Mouse (Mus musculus): ENCODE measurements around the gene Smpd3. TPM values are rescaled to one million over a fixed set of nuclear protein-coding genes. Genes with fewer than 3 reads are reported as not detected.
A peak's percentile ranks its signal among the peaks of the same experiment; 100 is the strongest.

Gene Smpd3
- total RNA-seq, 2 experiments from 2014 or later = 52.6 to 59.1 TPM

DNA sequence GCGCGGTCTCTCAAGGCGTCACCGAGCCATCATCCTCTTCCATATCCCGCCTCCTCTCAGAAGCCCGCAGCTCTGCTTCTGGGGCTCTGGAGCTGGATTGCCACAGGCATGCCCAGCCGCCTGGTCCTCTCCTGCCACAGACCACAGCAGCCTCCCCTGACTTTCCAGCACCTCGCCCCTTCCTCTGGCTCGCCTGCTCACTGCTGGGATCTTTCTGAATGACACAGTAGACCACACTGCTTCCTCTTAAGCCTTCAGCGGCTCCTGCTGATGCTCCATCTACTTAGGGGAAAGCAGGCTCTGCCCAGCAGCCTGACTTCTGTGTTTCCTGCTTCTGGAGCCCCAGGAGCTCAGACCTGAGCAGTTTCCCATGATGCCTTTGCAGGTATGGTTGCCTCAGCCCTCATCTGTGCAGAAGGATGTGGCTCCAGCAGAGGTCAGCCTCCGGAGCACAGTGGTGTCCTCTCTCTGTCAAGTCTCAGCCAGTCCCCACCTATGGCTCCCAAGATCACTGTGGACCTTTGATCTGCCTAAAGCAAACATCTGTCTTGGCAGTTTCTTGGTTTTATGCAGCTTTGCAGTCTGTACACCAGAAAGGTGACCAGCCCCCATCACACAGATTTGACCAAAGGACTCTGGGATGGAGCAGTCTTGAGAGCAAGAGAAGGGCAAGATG, 59.3 kb downstream of the Smpd3 start:
- DNase-seq (ENCODE audit: extremely low spot score in 1 of 2, low spot score in 2 of 2) = no peak
- Histone ChIP-seq H3K4me3 (no peak overlapping the region), H3K27ac (no peak overlapping the region)
- TF ChIP-seq CTCF (IDR thresholded peaks at IDR 0.05) = no peak
- intact Hi-C loops (cut with DNase I) = no loop called here

DNA sequence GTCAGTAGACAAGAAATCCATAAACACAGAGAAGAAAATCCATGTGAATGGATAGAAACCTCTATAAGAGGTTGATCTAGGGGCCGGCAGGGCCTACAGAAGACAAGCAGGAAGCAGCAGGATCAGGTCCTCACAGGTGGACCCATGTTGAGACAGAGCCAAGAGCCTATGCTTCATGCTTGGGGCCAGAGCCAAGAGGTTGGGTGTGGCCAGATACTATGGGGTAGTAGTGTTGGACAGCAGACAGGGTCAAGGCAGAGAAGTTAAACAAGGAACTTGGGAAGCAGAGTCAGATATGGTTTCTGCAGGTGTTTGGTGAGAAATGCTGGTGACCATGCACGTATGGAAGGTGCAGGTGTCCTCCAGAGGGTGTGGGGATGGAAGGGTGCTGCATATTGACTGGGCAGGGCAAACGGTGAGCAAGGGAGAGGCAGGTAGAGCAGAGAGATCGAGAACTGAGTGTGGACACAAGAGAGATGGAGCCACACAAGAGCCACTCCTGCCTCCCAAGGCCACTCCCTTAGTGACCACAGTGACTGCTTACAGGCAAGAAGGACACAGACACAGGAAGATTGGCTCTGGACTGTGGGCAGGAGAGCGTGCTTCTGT, 61.0 kb downstream of the Smpd3 start:
- Histone ChIP-seq H3K4me3 (no peak overlapping the region), H3K27ac (no peak overlapping the region)
- no peak for TF ChIP-seq CTCF (IDR thresholded peaks at IDR 0.05)
- no peak for DNase-seq (ENCODE audit: extremely low spot score in 1 of 2, low spot score in 2 of 2)
- intact Hi-C loops (cut with DNase I) = no loop called here

DNA sequence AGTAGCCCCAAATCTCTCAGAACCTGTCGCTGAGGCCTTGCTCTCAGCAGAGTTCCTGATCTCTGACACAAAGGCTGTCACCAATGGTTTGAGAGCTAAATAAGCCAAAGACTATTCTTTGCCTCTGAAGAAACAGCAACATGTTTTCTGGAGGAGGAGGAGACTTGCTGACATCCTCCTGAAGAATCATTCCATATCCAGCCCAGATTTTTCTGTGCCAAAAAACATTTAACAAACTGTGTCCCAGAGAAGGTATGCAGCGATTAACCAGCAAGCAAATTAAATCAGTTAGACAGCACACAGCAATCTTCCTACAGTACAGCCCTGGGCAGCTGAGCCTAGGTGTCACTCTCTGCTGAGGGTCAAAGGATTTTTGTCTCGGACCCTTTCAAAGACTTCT, 64.3 kb downstream of the Smpd3 start:
- no peak overlapping the region for H3K4me3 ChIP-seq
- no peak for DNase-seq (ENCODE audit: extremely low spot score in 1 of 2, low spot score in 2 of 2)
- intact Hi-C loops (cut with DNase I) = loop anchor here (5.0 kb wide), 1 partner anchor 64 kb away; the partner anchor contains the start of gene Smpd3
- no peak for TF ChIP-seq CTCF (IDR thresholded peaks at IDR 0.05)
- H3K27ac ChIP-seq = peak overlapping the region; percentile 88

DNA sequence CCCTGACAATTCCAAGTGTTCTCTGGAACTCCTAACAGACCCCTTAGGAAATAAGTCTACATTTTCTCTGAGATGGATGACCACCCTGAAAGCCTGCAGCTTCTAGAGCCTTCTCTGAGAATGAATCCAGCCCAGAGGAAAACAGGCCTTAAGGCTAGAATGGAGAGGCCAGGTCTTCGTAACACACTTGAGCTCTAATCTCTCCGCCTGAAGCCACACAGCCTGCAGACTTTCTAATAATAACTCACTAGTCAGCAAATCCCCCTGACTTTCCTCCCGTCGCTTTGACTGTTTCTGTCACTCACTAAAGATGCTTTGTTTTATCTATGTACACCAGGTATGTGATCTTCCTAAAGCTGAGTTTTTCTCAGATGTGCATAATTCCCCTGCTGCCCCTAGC, 66.4 kb downstream of the Smpd3 start:
- peak overlapping the region; percentile 88 for H3K27ac ChIP-seq
- no peak for TF ChIP-seq CTCF (IDR thresholded peaks at IDR 0.05)
- H3K4me3 ChIP-seq = no peak overlapping the region
- no peak for DNase-seq (ENCODE audit: extremely low spot score in 1 of 2, low spot score in 2 of 2)
- intact Hi-C loops (cut with DNase I) = loop anchor here (5.0 kb wide), 1 partner anchor 66 kb away; the partner anchor contains the start of gene Smpd3

DNA sequence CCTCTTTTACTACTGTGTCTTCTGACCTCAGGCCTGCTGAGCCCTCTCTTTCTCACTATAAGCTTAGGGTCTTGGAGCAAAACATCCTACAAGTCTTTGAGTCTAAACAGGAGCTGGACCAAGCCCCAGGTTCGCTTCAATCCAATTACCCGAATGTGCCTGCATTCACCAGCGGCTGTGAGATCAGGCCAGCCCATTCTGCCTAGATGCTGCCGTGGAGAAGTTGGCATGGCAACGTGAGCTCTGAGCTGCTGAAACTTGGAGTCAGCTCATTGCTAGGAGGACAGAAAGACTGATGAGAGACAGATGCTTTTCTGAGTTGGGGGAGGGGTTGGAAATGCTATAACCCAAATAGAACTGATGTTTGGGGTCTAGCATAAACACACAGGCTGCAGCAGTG, 67.0 kb downstream of the Smpd3 start:
- no peak for TF ChIP-seq CTCF (IDR thresholded peaks at IDR 0.05)
- Histone ChIP-seq H3K27ac (peak overlapping the region; percentile 88), H3K4me3 (no peak overlapping the region)
- intact Hi-C loops (cut with DNase I) = loop anchor here (5.0 kb wide), 1 partner anchor 66 kb away; the partner anchor contains the start of gene Smpd3
- DNase-seq (ENCODE audit: extremely low spot score in 1 of 2, low spot score in 2 of 2) = peak; percentile 63 to 72

DNA sequence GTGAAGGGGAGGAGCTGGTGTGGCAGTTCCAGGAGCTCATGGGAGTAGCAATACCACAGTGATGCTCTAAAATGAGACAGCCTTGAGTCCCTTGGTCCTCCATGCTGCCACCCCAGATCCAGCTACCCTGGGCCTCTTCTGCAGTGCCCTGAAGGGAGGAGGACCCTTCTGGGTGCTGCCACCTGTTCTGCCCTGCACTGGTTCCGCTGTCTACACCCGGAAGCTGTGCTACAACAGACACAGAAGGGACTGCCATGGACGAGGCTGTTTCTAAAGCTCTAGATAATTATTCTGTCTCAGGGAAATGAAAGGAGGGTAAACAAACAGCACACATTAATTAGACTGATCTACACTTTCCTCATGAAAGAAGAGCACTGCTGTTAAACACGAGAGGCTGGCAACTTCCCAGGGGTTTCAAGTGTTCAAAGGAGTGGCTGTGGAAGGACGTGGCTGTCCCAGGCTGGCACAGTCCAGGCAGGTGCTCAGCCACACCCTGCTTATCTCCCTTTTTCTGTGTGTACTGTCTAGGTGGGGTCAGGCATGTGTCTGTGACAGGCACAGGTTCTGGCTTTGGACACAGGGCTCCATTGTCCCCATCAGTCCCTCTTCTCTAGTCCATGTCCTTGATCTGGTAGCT, 69.0 kb downstream of the Smpd3 start:
- intact Hi-C loops (cut with DNase I) = no loop called here
- DNase-seq (ENCODE audit: extremely low spot score in 1 of 2, low spot score in 2 of 2) = no peak
- no peak for TF ChIP-seq CTCF (IDR thresholded peaks at IDR 0.05)
- H3K4me3 ChIP-seq = no peak overlapping the region
- peak overlapping the region; percentile 53 for H3K27ac ChIP-seq

DNA sequence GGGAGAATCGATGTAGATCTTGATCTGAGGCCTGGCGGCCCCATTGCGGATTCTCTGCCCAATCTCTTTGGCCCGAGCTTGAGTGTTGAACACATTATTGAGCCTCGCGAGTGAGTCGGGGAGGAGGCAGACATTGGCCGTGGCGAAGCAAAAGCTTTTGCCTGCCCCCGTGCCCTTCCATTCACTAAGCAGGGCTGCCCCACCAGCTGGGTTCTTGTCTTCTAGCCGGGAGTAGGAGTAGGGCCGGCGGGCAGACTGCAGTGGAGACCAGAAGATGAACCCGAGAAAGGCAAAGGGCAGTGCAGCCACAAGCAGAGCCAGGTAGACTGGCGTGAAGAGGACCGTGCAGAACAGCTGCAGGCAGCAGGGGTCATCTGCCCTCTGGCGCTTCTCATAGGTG, 72.4 kb downstream of the Smpd3 start:
- TF ChIP-seq CTCF (IDR thresholded peaks at IDR 0.05) = no peak
- intact Hi-C loops (cut with DNase I) = no loop called here
- Histone ChIP-seq H3K4me3 (no peak overlapping the region), H3K27ac (no peak overlapping the region)
- DNase-seq (ENCODE audit: extremely low spot score in 1 of 2, low spot score in 2 of 2) = no peak

DNA sequence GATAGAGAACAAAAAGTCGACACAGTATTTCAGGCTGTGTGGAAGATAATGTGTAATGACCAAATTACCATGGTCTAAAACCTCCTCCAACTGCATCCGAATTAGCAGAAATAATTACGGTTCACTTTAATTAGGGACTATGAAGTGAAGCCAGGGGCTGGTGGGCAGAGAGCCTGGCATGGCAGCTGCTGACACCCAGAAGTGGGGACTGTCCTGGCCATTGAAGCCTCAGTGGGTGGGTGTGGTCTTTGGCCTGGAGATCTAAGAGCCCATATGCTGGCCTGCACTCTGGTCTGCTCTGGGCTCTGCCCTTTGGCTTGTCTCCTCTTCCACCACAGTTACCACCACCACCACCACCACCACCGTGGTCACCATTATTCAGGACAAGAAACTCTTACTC, 73.9 kb downstream of the Smpd3 start:
- H3K4me3 ChIP-seq = no peak overlapping the region
- H3K27ac ChIP-seq = no peak overlapping the region
- DNase-seq (ENCODE audit: extremely low spot score in 1 of 2, low spot score in 2 of 2) = no peak
- intact Hi-C loops (cut with DNase I) = no loop called here
- no peak for TF ChIP-seq CTCF (IDR thresholded peaks at IDR 0.05)

DNA sequence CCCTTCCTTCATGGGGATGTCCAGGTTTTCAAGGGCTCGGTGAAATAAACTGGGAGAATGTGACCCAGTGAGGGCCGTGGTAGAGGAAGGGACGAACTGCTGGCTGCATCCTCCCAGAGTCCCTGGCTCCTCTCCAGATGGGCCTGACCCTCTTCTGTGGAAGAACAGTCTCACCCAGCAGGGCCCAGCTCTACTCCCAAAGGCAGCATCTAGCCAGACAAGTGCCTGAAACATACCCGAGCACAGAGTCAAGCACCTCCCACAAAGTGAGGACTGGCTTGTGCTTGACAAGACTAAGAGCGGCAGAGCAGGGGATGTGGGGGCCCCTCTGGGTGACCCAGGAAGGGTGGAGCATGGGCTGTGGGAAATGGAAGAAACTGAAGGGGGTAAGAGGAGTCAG, 75.4 kb downstream of the Smpd3 start:
- TF ChIP-seq CTCF (IDR thresholded peaks at IDR 0.05) = no peak
- intact Hi-C loops (cut with DNase I) = no loop called here
- no peak overlapping the region for H3K27ac ChIP-seq
- no peak overlapping the region for H3K4me3 ChIP-seq
- no peak for DNase-seq (ENCODE audit: extremely low spot score in 1 of 2, low spot score in 2 of 2)

DNA sequence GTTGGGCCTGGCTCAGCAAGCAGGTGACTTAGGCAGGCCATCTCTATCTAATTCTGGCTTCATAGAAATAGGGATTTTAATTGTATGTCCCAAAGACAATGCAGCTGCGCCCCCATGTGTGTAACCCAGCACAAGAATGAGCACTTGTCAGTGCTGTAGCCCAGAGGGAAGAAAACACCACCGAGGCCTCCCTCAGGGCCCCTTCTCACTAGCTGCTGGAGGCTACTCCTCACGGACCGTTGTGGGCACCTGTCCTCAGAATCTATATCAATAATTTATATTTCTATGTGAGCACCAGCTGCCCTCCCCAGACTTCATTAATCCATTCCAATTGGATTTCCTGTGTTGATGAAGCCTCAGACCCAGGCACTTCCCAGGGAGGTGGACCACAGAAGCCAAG, 76.9 kb downstream of the Smpd3 start:
- Histone ChIP-seq H3K27ac (no peak overlapping the region), H3K4me3 (no peak overlapping the region)
- no peak for TF ChIP-seq CTCF (IDR thresholded peaks at IDR 0.05)
- intact Hi-C loops (cut with DNase I) = loop anchor here (2.0 kb wide), 1 partner anchor 142 kb away; no protein-coding TSS in a partner anchor
- DNase-seq (ENCODE audit: extremely low spot score in 1 of 2, low spot score in 2 of 2) = no peak

DNA sequence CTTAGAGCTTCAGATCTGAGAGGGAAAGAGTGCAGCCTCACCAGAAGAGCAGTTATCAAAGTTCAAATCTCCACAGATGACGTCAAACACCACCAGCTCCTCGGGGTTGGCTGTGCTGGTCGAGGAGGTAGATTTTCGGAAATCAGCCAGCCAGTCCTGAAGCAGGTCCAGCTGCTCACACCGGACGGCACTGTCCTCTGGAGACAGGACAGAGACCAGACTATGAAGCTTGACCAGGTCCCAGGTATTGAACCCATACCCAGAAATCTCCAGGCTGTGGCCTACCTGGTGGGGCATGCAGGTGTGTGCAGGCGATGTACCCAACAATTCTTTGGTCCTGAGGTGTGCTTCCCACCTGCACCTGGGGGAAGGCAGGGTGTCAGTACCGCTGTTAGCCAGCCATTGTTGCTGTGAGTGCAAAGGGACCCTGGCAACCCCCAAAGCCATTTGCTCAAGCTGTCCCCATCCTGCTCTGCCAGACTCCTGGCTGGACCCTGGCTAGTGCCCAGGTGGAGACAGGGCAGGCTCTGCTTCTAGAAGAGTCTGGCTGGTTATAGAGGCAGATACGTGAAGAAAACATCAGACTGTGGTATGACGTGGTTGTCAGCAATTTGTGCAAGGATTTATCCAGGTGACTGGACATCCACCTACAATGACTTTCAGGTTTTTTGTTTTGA, 78.1 kb downstream of the Smpd3 start:
- no peak for DNase-seq (ENCODE audit: extremely low spot score in 1 of 2, low spot score in 2 of 2)
- intact Hi-C loops (cut with DNase I) = loop anchor here (2.0 kb wide), 1 partner anchor 143 kb away; no protein-coding TSS in a partner anchor
- no peak for TF ChIP-seq CTCF (IDR thresholded peaks at IDR 0.05)
- H3K27ac ChIP-seq = no peak overlapping the region
- H3K4me3 ChIP-seq = no peak overlapping the region

DNA sequence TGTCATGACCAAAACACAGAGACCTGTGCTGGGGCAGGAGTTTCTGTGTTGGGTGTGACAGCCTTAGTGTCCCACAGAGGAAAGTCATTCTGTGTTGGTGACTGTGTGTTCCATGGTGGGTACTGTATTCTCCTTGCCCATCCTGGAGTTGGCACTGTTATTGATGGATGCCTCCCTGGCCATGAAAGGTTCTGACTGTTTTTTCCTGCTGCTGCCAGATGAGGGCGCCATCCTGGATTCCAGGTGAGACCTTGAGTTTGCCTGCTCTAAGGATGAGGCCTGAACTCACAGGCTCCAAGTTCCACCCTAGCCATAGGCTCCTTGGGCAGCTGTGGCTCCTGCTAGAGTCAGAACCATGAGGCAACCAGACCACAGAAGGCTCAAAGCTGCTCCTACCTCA, 79.6 kb downstream of the Smpd3 start:
- H3K27ac ChIP-seq = no peak overlapping the region
- intact Hi-C loops (cut with DNase I) = no loop called here
- peak; percentile 45 for TF ChIP-seq CTCF (IDR thresholded peaks at IDR 0.05)

More for the DNA sequence above, 79.6 kb downstream of the Smpd3 start:
- no peak for DNase-seq (ENCODE audit: extremely low spot score in 1 of 2, low spot score in 2 of 2)
- H3K4me3 ChIP-seq = no peak overlapping the region

Data from left cerebral cortex, adult 2 months (tissue).